Mouse (Mus musculus) MEL (cell line): ENCODE measurements around the gene Syn3. TPM values are rescaled to one million over a fixed set of nuclear protein-coding genes. Genes with fewer than 3 reads are reported as not detected.

Source experiments
- DNase-seq: peaks from one replicate; pipeline ENCODE4 v3.0.0; 2011; ENCODE audit warnings: low read depth, low spot score
- H3K27ac ChIP-seq: 2 replicates; pipeline ENCODE4 v1.5.1; 2012; ENCODE audit warnings: low read depth, mild to moderate bottlenecking, control low read depth, low read length, moderate library complexity; ENCODE audit not compliant: control insufficient read depth
- H3K27me3 ChIP-seq, 2 experiments: fragments of 150-350 bp in 1 of 2; sonication (generic) in 1 of 2; 2 replicates each; pipeline ENCODE4 v1.6.1; 2012; ENCODE audit warnings: low read length in 2 of 2, mild to moderate bottlenecking in 2 of 2, improper control_type of control experiment in 1 of 2, moderate library complexity in 1 of 2; ENCODE audit not compliant: insufficient read depth in 2 of 2, control insufficient read depth in 1 of 2
- H3K36me3 ChIP-seq, 2 experiments: 2 replicates each; pipeline ENCODE4 v1.6.1; 2012 to 2014; ENCODE audit warnings: low read length in 2 of 2, improper control_type of control experiment in 1 of 2, inconsistent platforms in 1 of 2, mild to moderate bottlenecking in 1 of 2; ENCODE audit not compliant: insufficient read depth in 2 of 2, control insufficient read depth in 1 of 2
- H3K4me1 ChIP-seq, 2 experiments: fragments of 150-350 bp in 1 of 2; sonication (generic) in 1 of 2; 2 replicates each; pipeline ENCODE4 v1.6.1; 2012; ENCODE audit warnings: low read length in 2 of 2, improper control_type of control experiment in 1 of 2, mild to moderate bottlenecking in 1 of 2; ENCODE audit not compliant: insufficient read depth in 2 of 2, control insufficient read depth in 1 of 2
- H3K4me3 ChIP-seq, 2 experiments: fragments of 150-350 bp in 1 of 2; sonication (generic) in 1 of 2; 2 replicates each; pipeline ENCODE4 v1.5.1; 2012; ENCODE audit warnings: low read depth in 2 of 2, low read length in 2 of 2, mild to moderate bottlenecking in 2 of 2, moderate library complexity in 2 of 2, control low read depth in 1 of 2, improper control_type of control experiment in 1 of 2; ENCODE audit not compliant: control insufficient read depth in 1 of 2, insufficient read depth in 1 of 2
- H3K79me2 ChIP-seq: 2 replicates; pipeline ENCODE4 v1.6.1; 2012; ENCODE audit warnings: mild to moderate bottlenecking, low read length, moderate library complexity; ENCODE audit not compliant: control insufficient read depth, poor library complexity, insufficient read depth
- H3K9ac ChIP-seq: 2 replicates; pipeline ENCODE4 v1.6.1; 2012; ENCODE audit warnings: low read depth, mild to moderate bottlenecking, control low read depth, low read length, moderate library complexity; ENCODE audit not compliant: control insufficient read depth, poor library complexity, severe bottlenecking
- H3K9me3 ChIP-seq: fragments of 150-350 bp; sonication (generic); replicated peaks from 2 replicates; pipeline ENCODE4 v1.6.1; 2012; ENCODE audit warnings: mild to moderate bottlenecking, low read length, improper control_type of control experiment, moderate library complexity; ENCODE audit not compliant: insufficient read depth
- CHD1 ChIP-seq: IDR thresholded peaks from 2 replicates; pipeline ENCODE4 v1.6.1; 2012; ENCODE audit warnings: low read depth, mild to moderate bottlenecking, inconsistent platforms, low read length, improper control_type of control experiment
- CHD2 ChIP-seq: IDR thresholded peaks from 2 replicates; pipeline ENCODE4 v1.6.1; 2011; ENCODE audit warnings: low read length, improper control_type of control experiment
- EP300 ChIP-seq, 2 experiments: IDR thresholded peaks; 2 replicates each; pipeline ENCODE4 v1.6.1; 2011; ENCODE audit warnings: improper control_type of control experiment in 2 of 2, low read length in 2 of 2, low read depth in 1 of 2, mild to moderate bottlenecking in 1 of 2
- ETS1 ChIP-seq: IDR thresholded peaks from 2 replicates; pipeline ENCODE4 v1.6.1; 2012; ENCODE audit warnings: low read depth, mild to moderate bottlenecking, inconsistent platforms, low read length, improper control_type of control experiment, moderate library complexity
- GABPA ChIP-seq: IDR thresholded peaks from 2 replicates; pipeline ENCODE4 v1.6.1; 2012; ENCODE audit warnings: low read depth, mild to moderate bottlenecking, inconsistent platforms, low read length, improper control_type of control experiment, moderate library complexity
- MAX ChIP-seq: IDR thresholded peaks from 2 replicates; pipeline ENCODE4 v1.6.1; 2011; ENCODE audit warnings: low read length, improper control_type of control experiment
- MEF2A ChIP-seq: IDR thresholded peaks from 2 replicates; pipeline ENCODE4 v1.6.1; 2014; ENCODE audit warnings: low read depth, mild to moderate bottlenecking, inconsistent platforms, low read length, improper control_type of control experiment; ENCODE audit not compliant: poor library complexity, insufficient replicate concordance, severe bottlenecking; ENCODE audit errors: extremely low read depth
- MYB ChIP-seq: IDR thresholded peaks from 2 replicates; pipeline ENCODE4 v1.6.1; 2011; ENCODE audit warnings: mild to moderate bottlenecking, low read depth, low read length, improper control_type of control experiment
- NELFE ChIP-seq: IDR thresholded peaks from 2 replicates; pipeline ENCODE4 v1.6.1; 2011; ENCODE audit warnings: low read depth, low read length, improper control_type of control experiment
- NRF1 ChIP-seq: IDR thresholded peaks from 2 replicates; pipeline ENCODE4 v1.6.1; 2014; ENCODE audit warnings: low read depth, mild to moderate bottlenecking, inconsistent platforms, low read length, improper control_type of control experiment, moderate library complexity; ENCODE audit not compliant: poor library complexity, insufficient read depth, severe bottlenecking
- POLR2AphosphoS5 ChIP-seq: IDR thresholded peaks from 2 replicates; pipeline ENCODE4 v1.6.1; 2012; ENCODE audit warnings: low read depth, borderline replicate concordance, mild to moderate bottlenecking, inconsistent platforms, low read length, moderate library complexity, mixed read lengths
- TBP ChIP-seq: IDR thresholded peaks from 2 replicates; pipeline ENCODE4 v1.8.0; 2011; ENCODE audit warnings: low read depth, low read length, improper control_type of control experiment
- TCF12 ChIP-seq: IDR thresholded peaks from 2 replicates; pipeline ENCODE4 v1.6.1; 2014; ENCODE audit warnings: low read depth, mild to moderate bottlenecking, inconsistent platforms, low read length, improper control_type of control experiment, moderate library complexity
- USF1 ChIP-seq: IDR thresholded peaks from 2 replicates; pipeline ENCODE4 v1.6.1; 2014; ENCODE audit warnings: low read depth, mild to moderate bottlenecking, inconsistent platforms, low read length, improper control_type of control experiment, moderate library complexity
- USF2 ChIP-seq, 2 experiments: IDR thresholded peaks; 2 replicates each; pipeline ENCODE4 v1.6.1; 2011 to 2012; ENCODE audit warnings: improper control_type of control experiment in 2 of 2, low read length in 2 of 2, borderline replicate concordance in 1 of 2, inconsistent platforms in 1 of 2, low read depth in 1 of 2, mild to moderate bottlenecking in 1 of 2; ENCODE audit not compliant: insufficient read depth in 1 of 2
- ZC3H11A ChIP-seq: IDR thresholded peaks from 2 replicates; pipeline ENCODE4 v1.6.1; 2012; ENCODE audit warnings: low read depth, mild to moderate bottlenecking, inconsistent platforms, low read length, improper control_type of control experiment
- ZKSCAN1 ChIP-seq: IDR thresholded peaks from 2 replicates; pipeline ENCODE4 v1.6.1; 2012; ENCODE audit warnings: low read depth, mild to moderate bottlenecking, inconsistent platforms, low read length, improper control_type of control experiment, moderate library complexity
- ZMIZ1 ChIP-seq: IDR thresholded peaks from 2 replicates; pipeline ENCODE4 v1.6.1; 2012; ENCODE audit warnings: low read depth, mild to moderate bottlenecking, inconsistent platforms, low read length, improper control_type of control experiment, moderate library complexity
- ZNF384 ChIP-seq: IDR thresholded peaks from 2 replicates; pipeline ENCODE4 v1.6.1; 2012; ENCODE audit warnings: low read depth, mild to moderate bottlenecking, inconsistent platforms, low read length, improper control_type of control experiment
- polyA plus RNA-seq, 2 experiments: library from polyadenylated mRNA; stranded (reverse) in 1 of 2; unstranded in 1 of 2; fragments of >175 nt in 1 of 2; fragments of >200 nt in 1 of 2; gene quantifications; 2 replicates each; pipeline versions ENCODE4 v1.2.1 to v1.2.4; 2012; ENCODE audit warnings: low replicate concordance in 2 of 2, low read depth in 1 of 2; ENCODE audit not compliant: insufficient read length in 2 of 2, insufficient read depth in 1 of 2, missing spikeins in 1 of 2
- total RNA-seq: library from RNA; depleted of rRNA; stranded (reverse); fragments of 300-350 nt; gene quantifications from 2 replicates; pipeline ENCODE4 v1.2.3, GENCODE M21; 2012

Syn3 gene
- total and polyA plus RNA-seq, 3 experiments = 0.06 TPM; not detected in 2

GRCm38 (mm10) chr10:86320204-86320603, 178.5 kb downstream of the Syn3 start:
- Histone ChIP-seq H3K4me3 (no peak overlapping the region), H3K79me2 (no peaks in the 10 kb centered on the region), H3K4me1 (no peaks in the 10 kb centered on the region), H3K27me3 (no peaks in the 10 kb centered on the region), H3K9ac (no peak overlapping the region), H3K27ac (no peak overlapping the region), H3K9me3 (no peaks in the 10 kb centered on the region), H3K36me3 (no peaks in the 10 kb centered on the region)
- DNase-seq = no peak
- TF ChIP-seq TCF12 (no peak), ZMIZ1 (no peak), ZKSCAN1 (no peak), MAX (no peak), TBP (no peak), NRF1 (no peak), CHD1 (no peak), USF2 (IDR thresholded peaks at IDR 0.05; ENCODE audit: borderline replicate concordance in 1 of 2, insufficient read depth in 1 of 2, low read depth in 1 of 2, low read length in 2 of 2) (no peak), POLR2AphosphoS5 (no peak), GABPA (no peak), USF1 (no peak), ETS1 (no peak), EP300 (IDR thresholded peaks at IDR 0.05; ENCODE audit: low read depth in 1 of 2, low read length in 2 of 2) (no peak), MEF2A (no peak)

DNA sequence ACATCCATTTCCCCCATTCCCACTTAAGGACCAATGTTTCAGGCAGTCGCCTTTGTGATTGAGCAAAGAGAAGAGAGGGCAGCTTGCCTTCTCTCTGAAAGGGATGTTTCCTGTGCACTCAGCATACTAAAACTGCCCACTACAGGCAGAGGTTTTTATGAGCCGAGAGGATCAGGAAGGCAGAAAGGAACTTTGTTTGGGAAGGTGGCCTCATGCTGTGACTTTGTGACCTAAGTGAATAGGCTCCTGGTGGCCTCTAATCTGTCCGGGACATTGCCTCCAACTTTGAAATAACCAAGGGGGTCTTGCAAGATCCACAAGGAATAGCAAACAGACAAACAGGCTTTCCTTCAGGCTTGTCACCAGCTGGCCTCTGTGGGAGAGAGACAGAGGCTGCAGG, 179.2 kb downstream of the Syn3 start:
- Histone ChIP-seq H3K79me2 (no peaks in the 10 kb centered on the region), H3K9me3 (no peaks in the 10 kb centered on the region), H3K9ac (no peak overlapping the region), H3K4me1 (no peaks in the 10 kb centered on the region), H3K27ac (no peak overlapping the region), H3K27me3 (no peaks in the 10 kb centered on the region), H3K36me3 (no peaks in the 10 kb centered on the region), H3K4me3 (no peak overlapping the region)
- TF ChIP-seq ZNF384 (no peak), ZKSCAN1 (no peak), NELFE (no peak), POLR2AphosphoS5 (no peak), ZC3H11A (no peak), EP300 (IDR thresholded peaks at IDR 0.05; ENCODE audit: low read depth in 1 of 2, low read length in 2 of 2) (no peak), CHD2 (no peak), MYB (no peak), TCF12 (no peak)
- DNase-seq = no peak
